Mouse (Mus musculus) heart, postnatal 0 days (tissue): ENCODE measurements around the gene Rnf126. TPM values are rescaled to one million over a fixed set of nuclear protein-coding genes. Genes with fewer than 3 reads are reported as not detected.
A peak's percentile ranks its signal among the peaks of the same experiment; 100 is the strongest.

Experiments used
- ATAC-seq: fragments of 200-750 bp; cut with Nextera tagmentation; 2 replicates; pipeline ENCODE4 v1.8.0; 2017; ENCODE audit warnings: low read depth, moderate number of reproducible peaks, moderate library complexity; ENCODE audit not compliant: insufficient read depth
- DNase-seq: peaks from one replicate; pipeline ENCODE4 v3.0.0-alpha.2; 2016; ENCODE audit warnings: low spot score
- H3K27ac ChIP-seq: fragments of 300-500 bp; sonication (generic); 2 replicates; pipeline ENCODE4 v1.5.1; 2014; ENCODE audit warnings: low read depth, mild to moderate bottlenecking
- H3K27me3 ChIP-seq: fragments of 300-500 bp; sonication (generic); 2 replicates; pipeline ENCODE4 v1.6.1; 2014; ENCODE audit warnings: low read length, mixed read lengths; ENCODE audit not compliant: control insufficient read depth, insufficient read depth
- H3K36me3 ChIP-seq: fragments of 300-500 bp; sonication (generic); replicated peaks from 2 replicates; pipeline ENCODE4 v1.6.1; 2014; ENCODE audit warnings: low read length, mixed read lengths; ENCODE audit not compliant: control insufficient read depth, insufficient read depth
- H3K4me1 ChIP-seq: fragments of 300-500 bp; sonication (generic); 2 replicates; pipeline ENCODE4 v1.6.1; 2014; ENCODE audit warnings: antibody characterized with exemption; ENCODE audit not compliant: control insufficient read depth, insufficient read depth
- H3K4me2 ChIP-seq: fragments of 300-500 bp; sonication (generic); 2 replicates; pipeline ENCODE4 v1.6.1; 2014; ENCODE audit warnings: low read depth, mild to moderate bottlenecking, low read length, moderate library complexity
- H3K4me3 ChIP-seq: fragments of 300-500 bp; sonication (generic); 2 replicates; pipeline ENCODE4 v1.5.1; 2014; ENCODE audit warnings: low read depth, low read length
- H3K9ac ChIP-seq: fragments of 300-500 bp; sonication (generic); replicated peaks from 2 replicates; pipeline ENCODE4 v1.6.1; 2014; ENCODE audit warnings: low read depth, low read length, mixed read lengths
- H3K9me3 ChIP-seq: fragments of 300-500 bp; sonication (generic); replicated peaks from 2 replicates; pipeline ENCODE4 v1.6.1; 2016; ENCODE audit warnings: low read length; ENCODE audit not compliant: control insufficient read depth
- CTCF ChIP-seq: IDR thresholded peaks from 2 replicates; pipeline ENCODE4 v1.5.1; 2016; ENCODE audit warnings: antibody characterized with exemption, control low read depth, low read depth
- EP300 ChIP-seq: IDR thresholded peaks from 2 replicates; pipeline ENCODE4 v1.6.1; 2016; ENCODE audit warnings: antibody characterized with exemption, low read depth
- WGBS: fragments of 180-500 bp; shearing (Covaris S2); extraction: QIAGEN DNeasy Blood & Tissue Kit; methylation state at CpG from one replicate; pipeline ENCODE4 v1.1.7; 2014; 5-methylcytosine and 5-hydroxymethylcytosine counted together
- polyA plus RNA-seq: library from polyadenylated mRNA; unstranded; fragments of >200 nt; fragmentation: Nextera tagmentation; extraction: Ambion mirVana; gene quantifications from 2 replicates; pipeline ENCODE4 v1.2.1, GENCODE M21; 2015
- total RNA-seq: library from RNA; depleted of rRNA; stranded (reverse); fragments of >200 nt; gene quantifications from 2 replicates; pipeline ENCODE4 v1.2.3, GENCODE M21; 2014; ENCODE audit warnings: low replicate concordance

The Rnf126 gene
- total and polyA plus RNA-seq, 2 experiments from 2014 or later = 37.6 to 38.6 TPM

DNA sequence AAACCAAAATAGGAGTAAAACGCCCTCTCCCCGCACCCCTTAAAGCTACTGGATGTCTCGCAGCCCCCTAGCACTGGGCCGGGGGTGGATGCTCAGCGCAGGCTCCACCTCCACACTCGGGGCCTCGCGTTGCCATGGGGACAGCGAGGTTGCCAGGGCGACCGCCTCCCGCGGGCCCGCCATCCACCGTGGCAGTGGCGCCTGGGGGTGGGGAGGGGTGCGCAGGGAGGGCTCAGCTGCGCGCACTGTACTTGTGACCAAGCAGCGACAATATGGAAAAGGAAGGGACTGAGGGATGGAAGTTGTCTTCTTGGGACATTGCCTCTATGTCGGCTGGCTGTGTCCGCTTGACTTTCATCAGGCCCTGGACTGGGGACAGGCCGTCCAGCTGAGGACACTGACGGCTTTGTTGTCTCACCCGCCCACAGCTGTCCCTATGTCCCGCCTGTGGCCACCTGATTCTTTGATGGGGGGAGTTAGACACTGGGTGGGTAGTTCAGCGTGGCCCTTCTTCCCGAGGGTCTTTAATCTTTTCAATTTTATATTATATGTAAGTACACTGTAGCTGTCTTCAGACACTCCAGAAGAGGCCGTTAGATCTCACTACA is 37.1 kb upstream of the Rnf126 start:
- Histone ChIP-seq H3K9ac (no peak overlapping the region), H3K4me1 (peaks cover 18% of the 10 kb centered on the region; the same call in 1 of the 2 replicates), H3K4me2 (no peak overlapping the region), H3K9me3 (no peaks in the 10 kb centered on the region), H3K36me3 (no peaks in the 10 kb centered on the region), H3K27me3 (no peaks in the 10 kb centered on the region), H3K27ac (no peak overlapping the region; the same call in 1 of the 2 replicates), H3K4me3 (no peak overlapping the region)
- TF ChIP-seq CTCF = no peak
- TF ChIP-seq EP300 = no peak
- DNase-seq (no peak), ATAC-seq (peak; percentile 7; the same call in 1 of the 2 replicates)
- WGBS = 30% methylated on average over 29 of the region's 29 CpGs

DNA sequence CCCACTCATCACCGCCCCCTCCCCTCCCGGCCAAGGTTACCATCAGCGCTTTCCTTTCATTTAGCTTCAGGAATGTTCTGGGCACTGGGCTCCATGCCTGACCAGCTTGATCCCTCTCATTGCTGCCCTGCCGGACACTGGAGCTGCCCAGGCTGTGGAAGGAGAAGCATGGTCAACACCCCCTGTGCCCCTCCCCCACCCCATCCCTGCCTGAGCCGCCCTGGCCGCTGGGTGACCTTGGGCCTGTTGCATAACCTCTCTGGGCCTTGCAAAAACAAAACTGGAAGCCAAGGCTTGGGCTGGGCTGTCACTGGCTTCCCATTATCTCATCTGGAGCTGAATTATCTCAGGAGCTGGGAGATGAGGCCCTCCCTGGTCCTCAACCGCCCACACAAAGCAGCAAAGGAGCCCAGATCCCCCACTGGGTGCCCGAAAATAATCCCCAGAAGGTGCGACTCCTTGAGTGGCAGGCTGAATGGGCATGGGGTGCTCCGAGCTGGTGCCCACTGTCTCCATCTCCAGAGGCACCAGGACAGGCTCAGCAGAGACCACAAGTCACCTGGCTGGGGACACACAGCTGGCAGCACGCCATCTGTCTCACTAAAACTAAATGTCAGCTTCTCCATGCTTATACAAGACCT is 35.7 kb upstream of the Rnf126 start:
- 35% methylated on average over 11 of the region's 11 CpGs for WGBS
- DNase-seq (no peak), ATAC-seq (peak; percentile 28; the same call in 1 of the 2 replicates)
- 0 out of 2 replicates have a peak overlapping the region, but pooled peaks have one; percentile 28 for H3K27ac ChIP-seq
- no peaks in the 10 kb centered on the region for H3K9me3 ChIP-seq
- no peak overlapping the region for H3K4me2 ChIP-seq
- H3K27me3 ChIP-seq = no peaks in the 10 kb centered on the region
- peaks cover 18% of the 10 kb centered on the region; the same call in 1 of the 2 replicates for H3K4me1 ChIP-seq
- TF ChIP-seq EP300 (no peak), CTCF (no peak)
- no peaks in the 10 kb centered on the region for H3K36me3 ChIP-seq
- no peak overlapping the region for H3K4me3 ChIP-seq
- no peak overlapping the region for H3K9ac ChIP-seq

DNA sequence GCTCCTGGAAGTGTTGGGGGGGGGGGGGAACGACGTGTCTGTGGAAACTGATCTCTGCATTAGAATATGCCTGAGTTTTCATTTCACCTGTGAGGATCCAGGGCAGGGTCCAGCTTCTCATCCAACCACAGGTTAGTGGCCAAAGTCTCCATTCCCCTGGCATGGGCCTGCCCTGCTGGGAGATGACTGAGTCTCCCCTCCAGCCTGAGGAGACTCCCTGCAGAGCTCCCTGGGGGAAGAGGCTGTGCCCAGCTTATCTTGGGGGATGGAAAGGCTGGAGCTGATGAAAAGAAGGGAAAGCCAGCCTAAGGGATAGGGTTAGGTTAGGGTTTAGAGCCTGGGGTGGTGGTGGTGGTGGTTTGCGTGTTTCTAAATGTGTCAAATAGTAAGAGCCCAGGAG is 35.1 kb upstream of the Rnf126 start:
- TF ChIP-seq EP300 = no peak
- no peak for TF ChIP-seq CTCF
- Histone ChIP-seq H3K9ac (no peak overlapping the region), H3K4me1 (peaks cover 22% of the 10 kb centered on the region; the same call in 1 of the 2 replicates), H3K36me3 (no peaks in the 10 kb centered on the region), H3K27ac (no peak overlapping the region), H3K4me3 (no peak overlapping the region), H3K9me3 (no peaks in the 10 kb centered on the region), H3K4me2 (no peak overlapping the region), H3K27me3 (no peaks in the 10 kb centered on the region)
- DNase-seq (no peak), ATAC-seq (no peak)
- 40% methylated on average over 3 of the region's 3 CpGs for WGBS

DNA sequence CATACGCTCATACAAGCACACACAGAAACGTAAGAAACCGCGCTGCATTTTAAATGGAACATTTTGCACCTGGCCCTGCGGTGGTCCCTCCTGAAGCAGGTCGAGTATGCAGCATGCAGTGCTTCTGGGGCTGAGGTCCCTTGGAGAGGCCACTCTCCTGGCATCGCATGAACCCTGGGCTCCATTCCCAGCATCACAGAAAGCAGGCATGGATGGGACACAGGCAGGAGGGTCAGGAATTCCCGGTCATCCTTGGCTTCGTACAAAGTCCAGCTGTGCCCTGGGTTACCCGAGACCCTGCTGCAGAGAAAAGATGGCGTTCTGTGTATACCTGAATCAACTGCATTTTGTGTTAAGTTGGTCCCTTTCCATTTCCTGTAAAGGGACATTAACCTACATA is 33.8 kb upstream of the Rnf126 start:
- ATAC-seq (no peak), DNase-seq (no peak)
- Histone ChIP-seq H3K4me1 (peaks cover 22% of the 10 kb centered on the region; the same call in 1 of the 2 replicates), H3K9ac (no peak overlapping the region), H3K9me3 (no peaks in the 10 kb centered on the region), H3K4me2 (no peak overlapping the region), H3K4me3 (no peak overlapping the region), H3K36me3 (no peaks in the 10 kb centered on the region), H3K27ac (no peak overlapping the region), H3K27me3 (no peaks in the 10 kb centered on the region)
- WGBS = 75% methylated on average over 11 of the region's 11 CpGs
- TF ChIP-seq CTCF (no peak), EP300 (no peak)

DNA sequence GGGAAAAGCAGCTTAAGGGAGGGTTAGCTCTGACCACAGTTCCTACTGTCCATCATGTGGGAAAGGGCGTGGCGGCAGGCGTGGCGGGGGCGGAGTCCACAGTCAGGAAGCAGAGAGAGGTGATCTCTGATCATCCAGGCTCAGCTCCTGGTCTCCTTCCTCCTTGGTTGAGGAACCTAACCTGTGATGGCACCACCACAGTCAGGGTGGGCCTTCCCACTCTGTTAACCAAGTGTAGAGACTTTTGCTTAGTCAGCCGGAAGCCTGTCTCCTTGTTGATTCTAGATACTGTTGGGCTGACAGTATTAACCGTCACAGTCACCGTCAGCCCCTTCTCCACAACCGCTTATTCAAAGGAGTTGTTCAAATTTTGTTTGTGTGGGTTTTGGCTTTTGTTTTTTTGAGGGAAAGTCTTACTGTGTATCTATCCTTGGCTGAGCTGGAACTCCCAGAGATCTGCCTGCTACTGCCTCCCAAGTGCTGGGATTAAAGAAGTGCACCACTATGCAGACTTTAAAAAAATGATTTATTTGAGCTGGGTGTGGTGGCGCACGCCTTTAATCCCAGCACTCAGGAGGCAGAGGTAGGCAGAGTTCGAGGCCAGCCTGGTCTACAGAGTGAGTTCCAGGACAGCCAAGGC is 31.7 kb upstream of the Rnf126 start:
- DNase-seq (no peak), ATAC-seq (no peak)
- H3K9me3 ChIP-seq = no peaks in the 10 kb centered on the region
- H3K27ac ChIP-seq = no peak overlapping the region
- TF ChIP-seq CTCF (no peak), EP300 (no peak)
- H3K36me3 ChIP-seq = no peaks in the 10 kb centered on the region
- no peak overlapping the region for H3K4me2 ChIP-seq
- no peak overlapping the region for H3K9ac ChIP-seq
- no peaks in the 10 kb centered on the region for H3K27me3 ChIP-seq
- 85% methylated on average over 12 of the region's 12 CpGs for WGBS
- H3K4me1 ChIP-seq = peaks cover 22% of the 10 kb centered on the region
- no peak overlapping the region for H3K4me3 ChIP-seq
